Comparison of ENCODE assay signal across 17 mouse cellular contexts in genomic region chr11:5172861-5173260, GRCm38 (mm10). TPM values are rescaled to one million over a fixed set of nuclear protein-coding genes. Genes with fewer than 3 reads are reported as not detected.
A peak's percentile ranks its signal among the peaks of the same experiment; 100 is the strongest.
DNase-seq lines count a peak whose midpoint lies in the region; ATAC-seq and TF ChIP-seq lines count a peak whose summit lies in the region.
"Had no signal": no experiment of that assay in that cellular context is flagged by ENCODE, and none has a peak within 500 bp of the region (broad histone marks: within the 10 kb centered on the region; RNA-seq: fewer than 3 reads in every experiment).

No protein-coding gene starts in this region.

- no peaks in the 10 kb centered on the region for H3K4me1 ChIP-seq in kidney, adult 2 months (ENCODE audit: control insufficient read depth, insufficient read depth, low read length)
- H3K4me1 ChIP-seq in lung, postnatal 0 days (ENCODE audit: insufficient read depth, low read depth, low read length): no peaks in the 10 kb centered on the region
- peaks cover 31% of the 10 kb centered on the region for H3K4me1 ChIP-seq in olfactory bulb, adult 2 months (ENCODE audit: control insufficient read depth, insufficient read depth, low read length)
- H3K4me1 ChIP-seq: liver, embryonic 13.5 days had no signal

- peak; percentile 28 for DNase-seq in kidney, adult 2 months
- no peak for DNase-seq in kidney, postnatal 25 days
- no peak for DNase-seq in lung, postnatal 0 days (ENCODE audit: low spot score)
- no peak for DNase-seq in lung, postnatal 14 days
- DNase-seq in MN1 (ENCODE audit: low spot score): peak; percentile 73
- DNase-seq in adrenal gland, adult (ENCODE audit: inconsistent age in 2 of 2, low spot score in 1 of 2): no peak
- DNase-seq: adrenal gland, postnatal 10 days; cerebellum, adult 11-12 months; cerebellum, postnatal 25 days; gastrocnemius, postnatal 14 days; liver, embryonic 13.5 days; right cerebral cortex, postnatal 14 days; thymus, postnatal 36 days had no signal

- TF ChIP-seq CTCF in kidney, adult 2 months (conservative IDR thresholded peaks at IDR 0.05; ENCODE audit: insufficient read depth, insufficient read length, low read depth, low read length): no peak
- no peak for TF ChIP-seq CTCF in lung, postnatal 0 days (IDR thresholded peaks at IDR 0.05)
- TF ChIP-seq CTCF in olfactory bulb, adult 2 months (IDR thresholded peaks at IDR 0.05; ENCODE audit: insufficient read depth, low read depth, low read length): no peak

- H3K27ac ChIP-seq in kidney, adult 2 months (ENCODE audit: insufficient read depth, low read depth, low read length): no peak overlapping the region
- no peak overlapping the region for H3K27ac ChIP-seq in lung, postnatal 0 days (ENCODE audit: low read length)
- peak overlapping the region; percentile 77 for H3K27ac ChIP-seq in olfactory bulb, adult 2 months (ENCODE audit: insufficient read depth, low read depth, low read length)
- H3K27ac ChIP-seq: hindbrain, embryonic 12.5 days; layer of hippocampus, adult 2 months; liver, embryonic 13.5 days; midbrain, embryonic 13.5 days had no signal

- no peak overlapping the region for H3K4me2 ChIP-seq in lung, postnatal 0 days (replicated peaks; ENCODE audit: low read depth, low read length)
- H3K4me2 ChIP-seq: hindbrain, embryonic 12.5 days; liver, embryonic 13.5 days; midbrain, embryonic 13.5 days had no signal

- H3K9me3 ChIP-seq in lung, postnatal 0 days (ENCODE audit: low read length): no peaks in the 10 kb centered on the region
- H3K9me3 ChIP-seq: hindbrain, embryonic 12.5 days; liver, embryonic 13.5 days; midbrain, embryonic 13.5 days had no signal

- ATAC-seq in lung, postnatal 0 days: peak; percentile 61
- ATAC-seq: midbrain, embryonic 13.5 days had no signal

- no peak for TF ChIP-seq POLR2A in kidney, adult 2 months (IDR thresholded peaks at IDR 0.05; ENCODE audit: low read depth, low read length)
- no peak for TF ChIP-seq POLR2A in olfactory bulb, adult 2 months (IDR thresholded peaks at IDR 0.05; ENCODE audit: insufficient read depth, low read depth, low read length)

- 53% methylated on average over 3 of the region's 3 CpGs for WGBS in kidney, adult 2 months
- WGBS in lung, postnatal 0 days: 41% methylated on average over 3 of the region's 3 CpGs
- WGBS in olfactory bulb, adult 2 months: 20% methylated on average over 3 of the region's 3 CpGs

- no peaks in the 10 kb centered on the region for H3K36me3 ChIP-seq in kidney, adult 2 months (ENCODE audit: control insufficient read depth, insufficient read depth, low read length)
- H3K36me3 ChIP-seq in lung, postnatal 0 days (ENCODE audit: insufficient read depth, low read length): no peaks in the 10 kb centered on the region
- H3K36me3 ChIP-seq: hindbrain, embryonic 12.5 days; liver, embryonic 13.5 days; midbrain, embryonic 13.5 days had no signal

- no peak for TF ChIP-seq EP300 in lung, postnatal 0 days (IDR thresholded peaks at IDR 0.05)

- H3K9ac ChIP-seq in lung, postnatal 0 days (replicated peaks; ENCODE audit: low read depth): no peak overlapping the region
- H3K9ac ChIP-seq: hindbrain, embryonic 12.5 days; liver, embryonic 13.5 days; midbrain, embryonic 13.5 days had no signal

- H3K4me3 ChIP-seq in kidney, adult 2 months (ENCODE audit: insufficient read depth, low read depth, low read length): no peak overlapping the region
- H3K4me3 ChIP-seq in lung, postnatal 0 days (ENCODE audit: low read depth, low read length): no peak overlapping the region
- no peak overlapping the region for H3K4me3 ChIP-seq in olfactory bulb, adult 2 months (ENCODE audit: insufficient read depth, low read depth, low read length)
- H3K4me3 ChIP-seq: hindbrain, embryonic 12.5 days; layer of hippocampus, adult 2 months; liver, embryonic 13.5 days; midbrain, embryonic 13.5 days had no signal

- H3K27me3 ChIP-seq in kidney, adult 2 months (replicated peaks; ENCODE audit: control insufficient read depth, insufficient read depth, low read length): no peaks in the 10 kb centered on the region
- H3K27me3 ChIP-seq in lung, postnatal 0 days (replicated peaks; ENCODE audit: insufficient read depth, low read length): no peaks in the 10 kb centered on the region
- H3K27me3 ChIP-seq: hindbrain, embryonic 12.5 days; liver, embryonic 13.5 days; midbrain, embryonic 13.5 days had no signal

RNA-seq across cellular contexts. Expression of gene Emid1, which starts 20.8 kb away (rescaled TPM):
- polyA plus RNA-seq in kidney, adult 2 months (2012; rRNA removed): 21.9 and 23.2 TPM in 2 replicates
- polyA plus RNA-seq in lung, postnatal 0 days (2015; fragmentation: Nextera tagmentation; extraction: Ambion mirVana): 63.3 and 67.5 TPM in 2 replicates
- not detected in 2 replicates for polyA plus RNA-seq in olfactory bulb, adult 2 months (2012; ENCODE audit: insufficient read depth, insufficient read length, low replicate concordance, missing spikeins)

Comparison
In these comparisons a context has a peak if more than half of its experiments do, and no peak if none do; other contexts are left out.
1. DNase-seq: peak in kidney, adult 2 months (single experiment) and MN1 (single experiment); none in kidney, postnatal 25 days (0 of 2), lung, postnatal 0 days (single experiment), lung, postnatal 14 days (single experiment) and adrenal gland, adult (0 of 2).
2. RNA of gene Emid1, which starts 20.8 kb away (polyA plus RNA-seq): 63.3 to 67.5 TPM in lung, postnatal 0 days and 21.9 to 23.2 TPM in kidney, adult 2 months; not detected in olfactory bulb, adult 2 months; every median in the first group is over 10 times any median in the second.